Mouse (Mus musculus): ENCODE data around the gene Magea2.
A peak's percentile ranks its signal among the peaks of the same experiment; 100 is the strongest.
"Not testable (repeated sequence)": the region's sequence is repeated elsewhere in the genome, so short reads cannot be mapped to it uniquely, and the experiment has no call there.

The Magea2 gene

GRCm38 (mm10) chrX:155093566-155093965, at the start of gene Magea2:
Gene Magea2, minus strand, starts transcription at chrX:155093666.
- DNase-seq (ENCODE audit: low spot score): not testable (repeated sequence)

- not testable (repeated sequence) for DNase-seq (ENCODE audit: low spot score)
Measured at GRCm38 (mm10) chrX:155128312-155128711, 34.8 kb upstream of the Magea2 start, which contains the start of gene Cldn34b2. Gene Cldn34b2, minus strand, starts transcription at chrX:155128412.

DNA sequence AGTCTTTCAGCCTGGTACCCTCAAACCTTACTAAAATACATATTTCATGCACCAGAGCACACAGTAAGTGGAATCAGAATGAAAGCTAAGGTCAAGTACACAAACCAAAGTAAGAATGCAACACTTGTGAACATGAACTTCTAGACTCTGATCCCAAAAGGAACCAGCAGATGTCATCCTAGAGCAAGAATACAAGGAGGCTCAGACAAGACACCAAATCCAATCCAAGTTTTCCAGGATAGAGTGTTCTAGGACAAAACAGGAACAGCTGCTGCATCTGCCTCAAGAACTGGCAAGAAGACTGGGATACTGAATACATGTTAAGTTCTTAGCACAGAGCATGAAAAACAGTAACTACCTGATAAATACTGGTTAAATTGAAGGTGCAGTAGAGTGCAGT, 4.6 kb upstream of the Magea2 start:
- peak; percentile 68 for DNase-seq (ENCODE audit: low spot score)

DNA sequence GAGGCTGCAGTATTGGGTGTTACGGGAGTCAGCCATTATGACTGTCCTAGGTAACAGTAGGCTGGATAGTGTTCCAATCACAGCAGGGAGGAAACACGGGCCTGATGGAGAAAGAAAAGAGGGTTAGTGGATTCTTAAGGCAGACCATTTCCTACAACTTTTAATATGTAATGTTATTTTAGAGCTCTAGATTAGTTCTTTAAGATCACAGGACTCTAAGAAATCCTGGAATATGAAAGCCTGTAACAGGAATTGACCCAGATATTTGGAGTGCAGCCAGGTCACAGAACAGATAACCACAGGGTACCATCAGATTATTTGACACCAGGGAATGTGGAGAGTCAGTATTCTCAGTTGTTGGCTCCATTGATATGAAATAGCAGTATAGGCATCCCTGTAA, 3.8 kb downstream of the Magea2 start, which contains the start of gene Magea1:
Gene Magea1 (minus strand): TSS at position 101 of the 400 bp plus-strand sequence.
- not testable (repeated sequence) for DNase-seq (ENCODE audit: low spot score)

- not testable (repeated sequence) for DNase-seq (ENCODE audit: low spot score)
Measured at GRCm38 (mm10) chrX:155063045-155063444, 30.4 kb downstream of the Magea2 start, which contains the start of gene Magea5. Gene Magea5, minus strand, starts transcription at chrX:155063145.

DNA sequence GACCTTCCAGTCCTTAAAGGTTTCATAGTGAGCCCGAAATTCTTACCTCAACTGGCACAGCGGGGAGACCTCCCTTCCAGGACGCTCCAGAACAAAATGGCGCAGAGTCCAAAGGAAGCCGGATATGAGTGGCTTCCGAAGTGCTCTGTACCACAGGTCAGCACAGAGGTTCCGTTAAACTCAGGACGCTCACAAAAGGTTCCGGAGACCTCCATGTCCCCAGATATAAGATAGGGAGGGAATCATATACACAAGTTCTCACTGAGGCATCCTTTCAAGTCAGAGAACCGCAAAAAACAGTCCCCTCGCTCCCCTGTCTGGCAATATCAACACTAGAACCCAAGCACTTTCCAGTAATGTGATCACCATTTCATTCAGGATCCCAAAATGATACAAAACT, 97.7 kb downstream of the Magea2 start, which contains the start of gene Magea8:
Gene Magea8 (minus strand): TSS at position 101 of the 400 bp plus-strand sequence.
- not testable (repeated sequence) for DNase-seq (ENCODE audit: low spot score)

Measured in adipocyte (in vitro differentiated cells).